Mouse (Mus musculus): Measurements from ENCODE around the gene Golga5. TPM values are rescaled to one million over a fixed set of nuclear protein-coding genes. Genes with fewer than 3 reads are reported as not detected.

Golga5 gene
- total and polyA plus RNA-seq, 2 experiments from 2014 or later = 20.8 to 23.0 TPM

- H3K4me2 ChIP-seq (ENCODE audit: low read depth, low read length, poor library complexity, severe bottlenecking) = no peak overlapping the region
- no peak for DNase-seq (ENCODE audit: low spot score)
- no peak overlapping the region for H3K4me3 ChIP-seq (ENCODE audit: low read depth, low read length)
- H3K9me3 ChIP-seq (ENCODE audit: low read length) = no peaks in the 10 kb centered on the region
- no peaks in the 10 kb centered on the region for H3K4me1 ChIP-seq (ENCODE audit: insufficient read depth, low read length)
- WGBS = 90% methylated on average over 2 of the region's 2 CpGs
- H3K9ac ChIP-seq (replicated peaks; ENCODE audit: low read length, poor library complexity, severe bottlenecking) = no peak overlapping the region
- H3K27ac ChIP-seq (ENCODE audit: low read depth, low read length) = no peak overlapping the region
- peaks cover 32% of the 10 kb centered on the region for H3K36me3 ChIP-seq (ENCODE audit: insufficient read depth, low read length)
- ATAC-seq (ENCODE audit: low FRiP score) = no peak
- H3K27me3 ChIP-seq (ENCODE audit: insufficient read depth, low read length) = no peaks in the 10 kb centered on the region
- peak; percentile 46 for TF ChIP-seq CTCF (IDR thresholded peaks at IDR 0.05)
Observed at GRCm38 (mm10) chr12:102497905-102498304, 29.0 kb downstream of the Golga5 start.

GRCm38 (mm10) chr12:102498726-102499125 is 29.8 kb downstream of the Golga5 start:
- Histone ChIP-seq H3K9me3 (ENCODE audit: low read length) (no peaks in the 10 kb centered on the region), H3K4me1 (ENCODE audit: insufficient read depth, low read length) (no peaks in the 10 kb centered on the region), H3K36me3 (ENCODE audit: insufficient read depth, low read length) (peaks cover 25% of the 10 kb centered on the region), H3K27me3 (ENCODE audit: insufficient read depth, low read length) (no peaks in the 10 kb centered on the region), H3K9ac (replicated peaks; ENCODE audit: low read length, poor library complexity, severe bottlenecking) (no peak overlapping the region), H3K4me2 (ENCODE audit: low read depth, low read length, poor library complexity, severe bottlenecking) (no peak overlapping the region), H3K4me3 (ENCODE audit: low read depth, low read length) (no peak overlapping the region), H3K27ac (ENCODE audit: low read depth, low read length) (no peak overlapping the region)
- ATAC-seq (ENCODE audit: low FRiP score) = no peak
- no peak for DNase-seq (ENCODE audit: low spot score)
- WGBS = 79% methylated on average over 8 of the region's 8 CpGs
- no peak for TF ChIP-seq CTCF (IDR thresholded peaks at IDR 0.05)

GRCm38 (mm10) chr12:102499210-102499609 is 30.3 kb downstream of the Golga5 start:
- Histone ChIP-seq H3K4me1 (ENCODE audit: insufficient read depth, low read length) (no peaks in the 10 kb centered on the region), H3K27me3 (ENCODE audit: insufficient read depth, low read length) (no peaks in the 10 kb centered on the region), H3K36me3 (ENCODE audit: insufficient read depth, low read length) (peaks cover 22% of the 10 kb centered on the region), H3K4me3 (ENCODE audit: low read depth, low read length) (no peak overlapping the region), H3K27ac (ENCODE audit: low read depth, low read length) (no peak overlapping the region), H3K4me2 (ENCODE audit: low read depth, low read length, poor library complexity, severe bottlenecking) (no peak overlapping the region), H3K9ac (replicated peaks; ENCODE audit: low read length, poor library complexity, severe bottlenecking) (no peak overlapping the region), H3K9me3 (ENCODE audit: low read length) (no peaks in the 10 kb centered on the region)
- 94% methylated on average over 5 of the region's 5 CpGs for WGBS
- ATAC-seq (ENCODE audit: low FRiP score) (no peak), DNase-seq (ENCODE audit: low spot score) (no peak)
- no peak for TF ChIP-seq CTCF (IDR thresholded peaks at IDR 0.05)

- Histone ChIP-seq H3K4me3 (ENCODE audit: low read depth, low read length) (no peak overlapping the region), H3K4me1 (ENCODE audit: insufficient read depth, low read length) (no peaks in the 10 kb centered on the region), H3K36me3 (ENCODE audit: insufficient read depth, low read length) (peaks cover 22% of the 10 kb centered on the region), H3K27me3 (ENCODE audit: insufficient read depth, low read length) (no peaks in the 10 kb centered on the region), H3K9me3 (ENCODE audit: low read length) (no peaks in the 10 kb centered on the region), H3K4me2 (ENCODE audit: low read depth, low read length, poor library complexity, severe bottlenecking) (no peak overlapping the region), H3K9ac (replicated peaks; ENCODE audit: low read length, poor library complexity, severe bottlenecking) (no peak overlapping the region), H3K27ac (ENCODE audit: low read depth, low read length) (no peak overlapping the region)
- no peak for ATAC-seq (ENCODE audit: low FRiP score)
- TF ChIP-seq CTCF (IDR thresholded peaks at IDR 0.05) = peak; percentile 57
- DNase-seq (ENCODE audit: low spot score) = no peak
- WGBS = 86% methylated on average over 4 of the region's 4 CpGs
Observed at GRCm38 (mm10) chr12:102499723-102500122, 30.8 kb downstream of the Golga5 start.

- DNase-seq (ENCODE audit: low spot score) (no peak), ATAC-seq (ENCODE audit: low FRiP score) (no peak)
- no peak overlapping the region for H3K4me3 ChIP-seq (ENCODE audit: low read depth, low read length)
- no peaks in the 10 kb centered on the region for H3K4me1 ChIP-seq (ENCODE audit: insufficient read depth, low read length)
- H3K27ac ChIP-seq (ENCODE audit: low read depth, low read length) = no peak overlapping the region
- peaks cover 22% of the 10 kb centered on the region for H3K36me3 ChIP-seq (ENCODE audit: insufficient read depth, low read length)
- H3K9me3 ChIP-seq (ENCODE audit: low read length) = no peaks in the 10 kb centered on the region
- 94% methylated on average over 2 of the region's 2 CpGs for WGBS
- H3K27me3 ChIP-seq (ENCODE audit: insufficient read depth, low read length) = no peaks in the 10 kb centered on the region
- TF ChIP-seq CTCF (IDR thresholded peaks at IDR 0.05) = no peak
- no peak overlapping the region for H3K9ac ChIP-seq (replicated peaks; ENCODE audit: low read length, poor library complexity, severe bottlenecking)
- H3K4me2 ChIP-seq (ENCODE audit: low read depth, low read length, poor library complexity, severe bottlenecking) = no peak overlapping the region
Observed at GRCm38 (mm10) chr12:102501038-102501437, 32.1 kb downstream of the Golga5 start.

GRCm38 (mm10) chr12:102501848-102502595 is 33.1 kb downstream of the Golga5 start:
- no peak for TF ChIP-seq CTCF (IDR thresholded peaks at IDR 0.05)
- H3K9me3 ChIP-seq (ENCODE audit: low read length) = no peaks in the 10 kb centered on the region
- DNase-seq (ENCODE audit: low spot score) (no peak), ATAC-seq (ENCODE audit: low FRiP score) (no peak)
- H3K4me1 ChIP-seq (ENCODE audit: insufficient read depth, low read length) = no peaks in the 10 kb centered on the region
- no peak overlapping the region for H3K9ac ChIP-seq (replicated peaks; ENCODE audit: low read length, poor library complexity, severe bottlenecking)
- peaks cover 12% of the 10 kb centered on the region for H3K36me3 ChIP-seq (ENCODE audit: insufficient read depth, low read length)
- WGBS = 90% methylated on average over 8 of the region's 8 CpGs
- no peaks in the 10 kb centered on the region for H3K27me3 ChIP-seq (ENCODE audit: insufficient read depth, low read length)
- no peak overlapping the region for H3K4me3 ChIP-seq (ENCODE audit: low read depth, low read length)
- H3K27ac ChIP-seq (ENCODE audit: low read depth, low read length) = no peak overlapping the region
- no peak overlapping the region for H3K4me2 ChIP-seq (ENCODE audit: low read depth, low read length, poor library complexity, severe bottlenecking)

All from midbrain, postnatal 0 days (tissue).